Mouse (Mus musculus): ENCODE measurements at regions not wholly inside any gene's neighbourhood (a gene's known extent, or its start where the extent isn't known, plus 50 kb on each side); places are given as distances from the start of the nearest gene placed in this dataset.

DNA sequence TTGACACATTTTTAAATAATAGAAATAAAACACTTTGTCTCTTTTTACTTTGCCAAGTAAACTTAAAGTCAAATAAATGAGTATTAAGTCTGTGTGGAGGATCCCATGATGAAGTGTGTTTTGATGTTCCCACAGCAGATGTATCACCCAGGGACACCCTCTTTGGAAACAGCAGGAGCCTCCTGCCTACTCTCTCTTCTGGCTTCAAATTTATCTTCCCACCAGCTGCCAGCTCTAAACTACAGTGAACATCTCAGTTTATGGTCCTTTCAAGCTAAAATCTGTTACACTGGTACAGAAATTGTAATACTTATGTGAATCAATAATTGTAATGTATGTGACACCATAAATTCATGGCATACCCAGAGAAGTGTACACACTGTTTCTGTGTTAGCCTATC is 171.1 kb upstream of the Meis2 start:
- H3K9me3 ChIP-seq (ENCODE audit: control insufficient read depth, low read length), result no peaks in the 10 kb centered on the region
- H3K4me1 ChIP-seq (replicated peaks; ENCODE audit: control insufficient read depth, insufficient read depth, low read length), result no peaks in the 10 kb centered on the region
- no peak overlapping the region for H3K27ac ChIP-seq (ENCODE audit: low read depth, low read length)
- ATAC-seq (ENCODE audit: low FRiP score), result no peak
- H3K4me3 ChIP-seq (ENCODE audit: low read depth, low read length), result no peak overlapping the region
- no peak overlapping the region for H3K4me2 ChIP-seq (replicated peaks; ENCODE audit: low read depth, low read length)
- no peak overlapping the region for H3K9ac ChIP-seq (ENCODE audit: low read depth, low read length)
- H3K36me3 ChIP-seq (ENCODE audit: control insufficient read depth, insufficient read depth, low read length), result no peaks in the 10 kb centered on the region
- no peak for DNase-seq (ENCODE audit: low spot score)
- no peaks in the 10 kb centered on the region for H3K27me3 ChIP-seq (ENCODE audit: control insufficient read depth, insufficient read depth, low read length)

DNA sequence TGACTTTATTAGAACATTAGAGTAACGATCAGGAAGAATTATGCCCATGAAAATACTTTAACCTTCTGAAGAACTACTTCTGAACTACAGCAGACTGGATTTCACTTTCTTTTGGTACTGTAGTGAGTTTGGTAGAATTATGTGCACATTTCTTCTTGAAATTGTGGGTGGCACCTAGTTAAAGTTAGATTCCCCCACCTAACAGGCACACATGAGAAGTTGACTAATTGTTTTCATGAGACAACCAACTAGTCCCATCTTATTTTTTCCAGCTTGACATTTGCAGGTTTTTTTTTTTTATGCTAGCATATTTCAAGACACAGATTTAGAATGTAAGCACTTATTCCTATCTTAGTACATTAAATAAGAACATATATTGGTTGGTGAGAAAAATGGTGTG is 167.2 kb upstream of the Meis2 start:
- Histone ChIP-seq H3K36me3 (ENCODE audit: control insufficient read depth, insufficient read depth, low read length) (no peaks in the 10 kb centered on the region), H3K9ac (ENCODE audit: low read depth, low read length) (no peak overlapping the region), H3K4me3 (ENCODE audit: low read depth, low read length) (no peak overlapping the region), H3K4me1 (replicated peaks; ENCODE audit: control insufficient read depth, insufficient read depth, low read length) (no peaks in the 10 kb centered on the region), H3K27ac (ENCODE audit: low read depth, low read length) (no peak overlapping the region), H3K4me2 (replicated peaks; ENCODE audit: low read depth, low read length) (no peak overlapping the region), H3K27me3 (ENCODE audit: control insufficient read depth, insufficient read depth, low read length) (no peaks in the 10 kb centered on the region), H3K9me3 (ENCODE audit: control insufficient read depth, low read length) (no peaks in the 10 kb centered on the region)
- 92% methylated on average over 1 of the region's 1 CpGs for WGBS
- no peak for DNase-seq (ENCODE audit: low spot score)
- no peak for ATAC-seq (ENCODE audit: low FRiP score)

DNA sequence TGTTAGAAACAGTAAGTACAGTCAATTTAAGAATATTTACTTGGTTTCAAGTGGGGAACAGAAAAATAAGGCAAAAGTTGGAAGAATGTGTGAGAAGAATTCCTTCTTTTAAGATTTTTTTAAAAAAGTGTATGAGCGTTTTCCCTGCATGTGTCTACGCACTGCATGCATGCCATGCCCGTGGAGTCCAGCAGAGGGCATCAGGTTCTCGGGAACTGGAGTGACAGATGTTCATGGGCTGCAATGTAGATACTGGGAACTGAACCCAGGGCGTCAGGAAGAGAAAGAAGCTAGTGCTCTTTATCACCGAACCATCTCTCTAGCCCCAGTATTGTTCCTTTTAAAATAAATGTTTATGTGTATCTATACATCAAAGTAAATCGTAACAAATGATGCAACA is 150.8 kb upstream of the Meis2 start:
- no peaks in the 10 kb centered on the region for H3K4me1 ChIP-seq (replicated peaks; ENCODE audit: control insufficient read depth, insufficient read depth, low read length)
- H3K9ac ChIP-seq (ENCODE audit: low read depth, low read length), result no peak overlapping the region
- no peaks in the 10 kb centered on the region for H3K36me3 ChIP-seq (ENCODE audit: control insufficient read depth, insufficient read depth, low read length)
- H3K4me2 ChIP-seq (replicated peaks; ENCODE audit: low read depth, low read length), result no peak overlapping the region
- no peak overlapping the region for H3K27ac ChIP-seq (ENCODE audit: low read depth, low read length)
- no peaks in the 10 kb centered on the region for H3K9me3 ChIP-seq (ENCODE audit: control insufficient read depth, low read length)
- no peak overlapping the region for H3K4me3 ChIP-seq (ENCODE audit: low read depth, low read length)
- no peak for ATAC-seq (ENCODE audit: low FRiP score)
- 75% methylated on average over 7 of the region's 7 CpGs for WGBS
- H3K27me3 ChIP-seq (ENCODE audit: control insufficient read depth, insufficient read depth, low read length), result no peaks in the 10 kb centered on the region
- DNase-seq (ENCODE audit: low spot score), result peak; percentile 46

GRCm38 (mm10) chr2:116201248-116202223 is 135.9 kb upstream of the Meis2 start:
- no peak overlapping the region for H3K4me3 ChIP-seq (ENCODE audit: low read depth, low read length)
- 68% methylated on average over 14 of the region's 14 CpGs for WGBS
- H3K4me1 ChIP-seq (replicated peaks; ENCODE audit: control insufficient read depth, insufficient read depth, low read length), result no peaks in the 10 kb centered on the region
- DNase-seq (ENCODE audit: low spot score) (peak; percentile 15), ATAC-seq (ENCODE audit: low FRiP score) (peak; percentile 56)
- H3K27me3 ChIP-seq (ENCODE audit: control insufficient read depth, insufficient read depth, low read length), result no peaks in the 10 kb centered on the region
- H3K27ac ChIP-seq (ENCODE audit: low read depth, low read length), result no peak overlapping the region
- no peaks in the 10 kb centered on the region for H3K9me3 ChIP-seq (ENCODE audit: control insufficient read depth, low read length)
- H3K36me3 ChIP-seq (ENCODE audit: control insufficient read depth, insufficient read depth, low read length), result no peaks in the 10 kb centered on the region
- no peak overlapping the region for H3K9ac ChIP-seq (ENCODE audit: low read depth, low read length)
- no peak overlapping the region for H3K4me2 ChIP-seq (replicated peaks; ENCODE audit: low read depth, low read length)

DNA sequence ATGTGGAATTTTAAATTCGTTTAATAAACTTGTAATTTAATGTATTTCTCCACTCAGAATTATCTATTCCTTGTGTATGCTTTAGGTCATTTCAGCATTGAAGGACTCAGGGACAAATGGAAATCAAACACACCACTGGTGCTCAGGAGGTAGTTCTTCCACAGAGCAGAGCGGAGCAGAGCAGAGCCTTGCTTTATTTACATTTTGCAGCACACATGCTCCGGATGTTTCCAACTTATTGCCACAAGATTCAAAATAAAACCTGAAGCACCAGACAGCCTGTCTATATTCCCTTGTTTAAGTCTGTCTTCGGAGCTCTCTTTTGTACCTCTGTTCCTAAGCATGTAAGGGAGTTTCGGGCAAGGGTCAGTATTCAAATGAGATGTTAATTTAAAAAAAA is 135.2 kb upstream of the Meis2 start:
- H3K9me3 ChIP-seq (ENCODE audit: control insufficient read depth, low read length), result no peaks in the 10 kb centered on the region
- 0 out of 2 replicates have a peak overlapping the region, but pooled peaks have one; percentile 39 for H3K27ac ChIP-seq (ENCODE audit: low read depth, low read length)
- no peaks in the 10 kb centered on the region for H3K36me3 ChIP-seq (ENCODE audit: control insufficient read depth, insufficient read depth, low read length)
- 65% methylated on average over 5 of the region's 5 CpGs for WGBS
- no peaks in the 10 kb centered on the region for H3K4me1 ChIP-seq (replicated peaks; ENCODE audit: control insufficient read depth, insufficient read depth, low read length)
- ATAC-seq (ENCODE audit: low FRiP score), result peak; percentile 28; the same call in 1 of the 2 replicates
- H3K4me3 ChIP-seq (ENCODE audit: low read depth, low read length), result no peak overlapping the region
- DNase-seq (ENCODE audit: low spot score), result no peak
- H3K27me3 ChIP-seq (ENCODE audit: control insufficient read depth, insufficient read depth, low read length), result no peaks in the 10 kb centered on the region
- no peak overlapping the region for H3K4me2 ChIP-seq (replicated peaks; ENCODE audit: low read depth, low read length)
- H3K9ac ChIP-seq (ENCODE audit: low read depth, low read length), result no peak overlapping the region

DNA sequence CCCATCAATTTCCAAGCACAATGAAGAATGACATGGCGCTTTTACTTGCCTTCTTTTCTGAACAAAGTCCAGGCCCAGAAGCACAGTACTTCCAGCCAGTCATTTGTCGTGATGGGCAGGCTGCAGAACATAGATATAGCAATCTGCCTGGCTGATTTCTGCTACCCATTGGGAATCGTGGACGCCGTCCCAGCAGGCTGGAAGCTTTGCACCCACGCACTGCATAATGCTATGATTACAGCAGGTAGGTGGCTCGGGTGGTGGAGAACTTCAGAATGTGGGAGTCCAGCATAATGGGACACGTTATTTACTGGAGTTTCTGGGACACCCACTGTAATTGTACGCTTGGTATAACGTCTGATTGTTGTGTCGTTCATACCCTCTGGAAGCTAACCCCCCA is 116.2 kb upstream of the Meis2 start:
- Histone ChIP-seq H3K27ac (ENCODE audit: low read depth, low read length) (no peak overlapping the region), H3K27me3 (ENCODE audit: control insufficient read depth, insufficient read depth, low read length) (no peaks in the 10 kb centered on the region), H3K9ac (ENCODE audit: low read depth, low read length) (no peak overlapping the region), H3K36me3 (ENCODE audit: control insufficient read depth, insufficient read depth, low read length) (no peaks in the 10 kb centered on the region), H3K4me3 (ENCODE audit: low read depth, low read length) (no peak overlapping the region), H3K4me2 (replicated peaks; ENCODE audit: low read depth, low read length) (no peak overlapping the region), H3K9me3 (ENCODE audit: control insufficient read depth, low read length) (no peaks in the 10 kb centered on the region), H3K4me1 (replicated peaks; ENCODE audit: control insufficient read depth, insufficient read depth, low read length) (no peaks in the 10 kb centered on the region)
- ATAC-seq (ENCODE audit: low FRiP score) (no peak), DNase-seq (ENCODE audit: low spot score) (no peak)
- WGBS, result 79% methylated on average over 11 of the region's 11 CpGs

- 90% methylated on average over 3 of the region's 3 CpGs for WGBS
- Histone ChIP-seq H3K9me3 (ENCODE audit: control insufficient read depth, low read length) (no peaks in the 10 kb centered on the region), H3K36me3 (ENCODE audit: control insufficient read depth, insufficient read depth, low read length) (no peaks in the 10 kb centered on the region), H3K27me3 (ENCODE audit: control insufficient read depth, insufficient read depth, low read length) (no peaks in the 10 kb centered on the region), H3K27ac (ENCODE audit: low read depth, low read length) (no peak overlapping the region), H3K4me1 (replicated peaks; ENCODE audit: control insufficient read depth, insufficient read depth, low read length) (no peaks in the 10 kb centered on the region), H3K4me3 (ENCODE audit: low read depth, low read length) (no peak overlapping the region), H3K4me2 (replicated peaks; ENCODE audit: low read depth, low read length) (no peak overlapping the region), H3K9ac (ENCODE audit: low read depth, low read length) (no peak overlapping the region)
- DNase-seq (ENCODE audit: low spot score), result no peak
- ATAC-seq (ENCODE audit: low FRiP score), result no peak
Measured at GRCm38 (mm10) chr2:116177155-116177554, 111.5 kb upstream of the Meis2 start.

DNA sequence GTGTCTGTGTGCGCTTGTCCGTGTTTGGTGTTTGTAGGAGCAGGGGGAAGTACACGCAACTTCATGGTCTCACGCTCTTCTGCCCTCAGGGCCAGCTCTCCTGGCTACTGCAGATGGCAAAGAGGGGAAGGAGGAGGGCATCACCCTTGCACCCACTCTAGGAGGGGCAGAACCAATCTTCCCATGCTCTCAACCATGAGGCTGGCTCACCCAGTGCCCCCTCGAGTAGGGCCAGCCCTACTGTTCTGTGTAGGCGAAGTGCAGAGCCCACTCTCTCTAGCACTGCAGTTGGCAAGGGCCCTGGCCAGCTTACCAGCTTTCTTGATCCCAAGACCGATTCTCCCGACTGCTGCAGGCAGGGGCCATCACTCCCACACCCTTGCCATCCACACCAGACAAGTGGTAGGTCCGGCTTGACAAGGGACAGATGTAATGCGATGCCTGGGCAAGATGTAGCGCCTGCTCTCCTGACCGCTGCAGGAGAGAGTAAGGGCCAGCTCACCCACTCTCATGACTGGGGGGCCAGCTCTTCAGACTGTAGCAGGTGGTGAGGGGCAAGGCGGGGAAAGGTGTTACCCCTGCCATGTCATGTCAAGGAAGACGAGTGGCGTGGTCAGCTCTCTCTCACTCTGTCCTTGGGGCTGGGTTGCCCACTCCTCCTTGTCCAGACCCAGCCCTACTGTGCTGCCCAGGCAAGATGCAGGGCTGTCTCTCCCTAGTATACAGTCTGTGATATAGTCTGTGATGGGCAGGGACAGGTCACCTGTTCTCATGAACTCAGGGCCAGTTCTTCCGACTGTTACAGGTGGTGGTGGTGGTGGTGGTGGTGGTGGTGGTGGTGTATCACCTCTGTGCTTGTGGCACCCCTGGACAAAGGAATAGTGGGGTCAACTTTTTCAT is 100.5 kb upstream of the Meis2 start:
- WGBS, result 89% methylated on average over 16 of the region's 16 CpGs
- no peaks in the 10 kb centered on the region for H3K36me3 ChIP-seq (ENCODE audit: control insufficient read depth, insufficient read depth, low read length)

More for the DNA sequence above, 100.5 kb upstream of the Meis2 start:
- Histone ChIP-seq H3K27ac (ENCODE audit: low read depth, low read length) (no peak overlapping the region), H3K27me3 (ENCODE audit: control insufficient read depth, insufficient read depth, low read length) (no peaks in the 10 kb centered on the region), H3K4me2 (replicated peaks; ENCODE audit: low read depth, low read length) (no peak overlapping the region), H3K4me3 (ENCODE audit: low read depth, low read length) (no peak overlapping the region), H3K9ac (ENCODE audit: low read depth, low read length) (no peak overlapping the region), H3K4me1 (replicated peaks; ENCODE audit: control insufficient read depth, insufficient read depth, low read length) (no peaks in the 10 kb centered on the region), H3K9me3 (ENCODE audit: control insufficient read depth, low read length) (no peaks in the 10 kb centered on the region)
- ATAC-seq (ENCODE audit: low FRiP score) (peak; percentile 38; the same call in 1 of the 2 replicates), DNase-seq (ENCODE audit: low spot score) (no peak)
